Mouse (Mus musculus) E14TG2a.4 (cell line): ENCODE measurements around the gene Lpin2.

Experiments used
- CTCF ChIP-seq: conservative IDR thresholded peaks from 2 replicates; pipeline ENCODE4 v1.5.1; 2014; ENCODE audit warnings: low read length
- NANOG ChIP-seq: IDR thresholded peaks from 2 replicates; pipeline ENCODE4 v1.6.1; 2014; ENCODE audit warnings: borderline replicate concordance, low read length, mixed read lengths
- POU5F1 ChIP-seq: IDR thresholded peaks from 2 replicates; pipeline ENCODE4 v1.6.1; 2014; ENCODE audit warnings: low read length, borderline replicate concordance

DNA sequence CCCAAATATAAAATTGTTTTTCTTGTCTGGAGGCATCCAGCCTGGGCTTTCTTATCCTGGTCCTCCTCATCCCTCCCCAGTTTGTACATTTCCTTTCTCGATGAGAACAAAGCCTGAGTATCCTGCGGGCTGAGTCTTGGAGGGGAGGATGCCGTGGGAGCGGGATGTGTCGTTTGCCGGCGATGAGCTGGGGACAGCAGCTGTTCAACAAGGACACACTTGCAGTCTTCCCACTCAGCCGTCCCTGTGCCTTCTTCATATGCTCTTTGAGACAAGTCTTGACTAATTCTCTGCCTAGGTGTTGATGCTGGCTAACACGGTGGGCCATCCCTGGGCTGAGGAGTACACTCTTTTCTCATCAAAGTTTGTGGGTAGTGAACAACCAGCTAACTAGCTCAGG is 13.5 kb upstream of the Lpin2 start:
- TF ChIP-seq CTCF (no peak), POU5F1 (no peak), NANOG (no peak)
